Mouse (Mus musculus) forebrain, embryonic 16.5 days (tissue): Measurements from ENCODE around the gene Bcl7a. TPM values are rescaled to one million over a fixed set of nuclear protein-coding genes. Genes with fewer than 3 reads are reported as not detected.
A peak's percentile ranks its signal among the peaks of the same experiment; 100 is the strongest.

Experiments
- ATAC-seq: fragments of 200-750 bp; cut with Nextera tagmentation; 2 replicates; pipeline ENCODE4 v1.8.0; 2017; ENCODE audit warnings: mild to moderate bottlenecking, moderate library complexity
- H3K27ac ChIP-seq: fragments of 300-500 bp; sonication (generic); 2 replicates; pipeline ENCODE4 v1.5.1; 2014; ENCODE audit warnings: low read length, control low read depth
- H3K27me3 ChIP-seq: fragments of 300-500 bp; sonication (generic); replicated peaks from 2 replicates; pipeline ENCODE4 v1.6.1; 2014; ENCODE audit warnings: low read length; ENCODE audit not compliant: control insufficient read depth, insufficient read depth
- H3K36me3 ChIP-seq: fragments of 300-500 bp; sonication (generic); 2 replicates; pipeline ENCODE4 v1.6.1; 2014; ENCODE audit not compliant: control insufficient read depth, insufficient read depth
- H3K4me1 ChIP-seq: fragments of 300-500 bp; sonication (generic); replicated peaks from 2 replicates; pipeline ENCODE4 v1.6.1; 2014; ENCODE audit warnings: low read length; ENCODE audit not compliant: control insufficient read depth, insufficient read depth
- H3K4me2 ChIP-seq: fragments of 300-500 bp; sonication (generic); 2 replicates; pipeline ENCODE4 v1.6.1; 2014; ENCODE audit warnings: mild to moderate bottlenecking, low read length, control low read depth
- H3K4me3 ChIP-seq: fragments of 300-500 bp; sonication (generic); replicated peaks from 2 replicates; pipeline ENCODE4 v1.5.1; 2014; ENCODE audit warnings: mild to moderate bottlenecking, low read length, control low read depth
- H3K9ac ChIP-seq: fragments of 300-500 bp; sonication (generic); replicated peaks from 2 replicates; pipeline ENCODE4 v1.6.1; 2014; ENCODE audit warnings: low read depth, low read length, control low read depth
- H3K9me3 ChIP-seq: fragments of 300-500 bp; sonication (generic); 2 replicates; pipeline ENCODE4 v1.6.1; 2016; ENCODE audit warnings: low read length; ENCODE audit not compliant: control insufficient read depth
- WGBS: fragments of 180-500 bp; shearing (Covaris S2); extraction: QIAGEN DNeasy Blood & Tissue Kit; methylation state at CpG from one replicate; pipeline ENCODE4 v1.1.7; 2014; 5-methylcytosine and 5-hydroxymethylcytosine counted together
- polyA plus RNA-seq: library from polyadenylated mRNA; unstranded; fragments of >200 nt; fragmentation: Nextera tagmentation; extraction: Ambion mirVana; gene quantifications from 2 replicates; pipeline ENCODE4 v1.2.1, GENCODE M21; 2015

Gene Bcl7a
- polyA plus RNA-seq, 1 experiment from 2014 or later = 81.9 TPM

DNA sequence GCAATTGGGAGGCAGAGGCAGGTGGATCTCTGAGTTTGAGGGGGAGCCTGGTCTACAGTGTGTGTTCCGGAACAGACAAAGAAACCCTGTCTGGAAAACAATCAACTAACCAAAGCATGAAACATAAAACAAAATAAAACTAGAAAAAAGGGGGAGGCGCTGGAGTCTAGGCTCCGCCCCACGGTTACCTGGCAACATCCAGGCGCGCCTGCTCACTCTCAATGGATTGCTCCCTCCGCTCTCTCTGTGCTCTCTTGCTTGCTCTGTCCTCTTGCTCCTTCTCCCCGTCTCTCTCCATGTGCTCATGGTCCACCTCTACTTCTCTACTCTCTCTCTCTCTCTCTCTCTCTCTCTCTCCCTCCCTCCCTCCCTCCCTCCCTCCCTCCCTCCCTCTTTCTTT lies 39.1 kb downstream of the Bcl7a start:
- Histone ChIP-seq H3K36me3 (no peaks in the 10 kb centered on the region), H3K27me3 (no peaks in the 10 kb centered on the region), H3K4me2 (no peak overlapping the region), H3K9ac (no peak overlapping the region), H3K9me3 (no peaks in the 10 kb centered on the region), H3K27ac (no peak overlapping the region), H3K4me1 (no peaks in the 10 kb centered on the region), H3K4me3 (no peak overlapping the region)
- ATAC-seq = no peak
- 82% methylated on average over 8 of the region's 8 CpGs for WGBS

DNA sequence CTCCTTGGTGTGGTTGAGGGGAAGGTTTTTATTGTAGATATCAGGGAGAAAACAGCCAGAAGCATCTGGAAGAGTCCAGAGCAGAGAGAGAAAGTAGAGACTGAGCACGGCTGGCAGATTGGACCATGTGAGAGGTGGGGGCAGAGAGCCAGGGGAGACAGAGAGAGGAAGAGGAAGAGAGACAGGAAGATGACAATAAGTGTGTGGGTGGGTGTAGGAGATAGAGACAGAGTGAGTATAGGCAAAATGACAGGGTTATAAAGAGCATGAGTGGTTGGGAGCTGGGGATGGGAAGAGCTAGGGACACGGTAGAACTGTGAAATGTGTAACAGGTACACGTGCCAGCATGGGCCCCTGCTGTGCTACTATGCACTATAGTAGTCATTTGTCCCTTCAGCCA lies 44.8 kb downstream of the Bcl7a start:
- H3K4me1 ChIP-seq = peaks cover 7% of the 10 kb centered on the region
- no peaks in the 10 kb centered on the region for H3K27me3 ChIP-seq
- H3K4me3 ChIP-seq = no peak overlapping the region
- H3K9ac ChIP-seq = no peak overlapping the region
- H3K36me3 ChIP-seq = no peaks in the 10 kb centered on the region
- ATAC-seq = no peak
- H3K9me3 ChIP-seq = no peaks in the 10 kb centered on the region
- no peak overlapping the region for H3K27ac ChIP-seq
- WGBS = 16% methylated on average over 3 of the region's 3 CpGs
- no peak overlapping the region for H3K4me2 ChIP-seq

DNA sequence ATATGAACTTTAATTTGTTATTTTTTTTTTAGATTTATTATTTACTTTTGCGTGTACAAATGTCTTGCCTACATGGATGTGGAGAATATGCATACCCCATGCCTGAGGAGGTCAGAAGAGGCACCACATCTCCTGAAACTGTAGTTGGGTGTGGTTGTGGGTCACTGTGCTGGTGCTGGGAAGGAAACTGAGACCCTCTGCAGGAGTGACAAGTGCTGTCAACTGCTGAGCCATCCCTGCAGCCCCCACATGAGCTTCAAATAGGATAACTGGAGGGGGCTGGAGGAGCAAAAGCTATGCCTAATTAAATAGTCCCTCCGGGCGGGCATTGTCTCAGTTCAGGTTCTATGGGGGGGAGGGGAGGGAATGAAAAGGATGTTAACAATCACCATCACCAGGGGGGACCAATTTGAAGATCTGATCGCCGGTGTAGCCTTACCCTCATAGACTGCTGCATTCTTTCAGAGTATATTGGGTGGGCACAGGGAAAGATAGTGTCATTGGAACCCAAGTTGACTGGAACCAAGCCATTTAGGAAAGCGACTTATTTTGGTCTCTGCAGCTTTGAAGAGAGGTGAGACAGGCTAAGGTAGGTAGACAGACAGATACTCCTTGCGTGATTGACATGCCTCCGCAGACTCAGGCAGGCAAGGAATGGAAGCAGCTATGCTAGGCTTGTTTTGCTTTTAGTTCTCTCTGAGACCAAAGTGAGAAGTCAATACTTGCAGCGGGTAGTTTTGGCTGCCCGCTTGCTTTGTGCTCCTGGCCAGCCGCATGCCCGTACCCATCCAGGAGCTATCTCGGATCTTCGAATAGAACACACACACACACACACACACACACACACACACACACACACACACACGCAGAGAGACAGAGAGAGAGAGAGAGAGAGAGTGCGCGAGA lies 47.2 kb downstream of the Bcl7a start:
- Histone ChIP-seq H3K27me3 (no peaks in the 10 kb centered on the region), H3K4me3 (peak overlapping the region; percentile 46)
- WGBS = under 1% methylated on average over 17 of the region's 17 CpGs

DNA sequence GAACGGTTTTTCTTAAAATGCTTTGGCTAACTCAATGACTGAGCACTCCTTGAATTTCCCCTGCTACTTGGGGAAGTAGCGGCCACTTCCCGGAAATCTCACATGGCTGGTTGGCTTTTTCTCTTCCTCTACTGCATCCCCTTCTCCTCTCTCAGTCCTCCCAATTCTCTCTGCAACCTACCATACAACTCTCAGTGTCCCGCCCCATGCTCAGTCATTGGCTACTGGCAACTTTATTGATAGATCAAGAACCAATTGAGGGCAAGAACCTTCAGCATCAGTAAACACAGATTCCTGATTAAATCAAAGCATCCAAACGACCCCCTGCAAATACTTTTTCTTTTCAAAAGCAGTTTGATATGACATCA lies 47.8 kb downstream of the Bcl7a start:
- peak overlapping the region; percentile 46 for H3K4me3 ChIP-seq
- peak overlapping the region; percentile 54 for H3K9ac ChIP-seq
- H3K27me3 ChIP-seq = no peaks in the 10 kb centered on the region
- no peaks in the 10 kb centered on the region for H3K36me3 ChIP-seq
- peaks cover 22% of the 10 kb centered on the region for H3K4me1 ChIP-seq
- H3K9me3 ChIP-seq = no peaks in the 10 kb centered on the region
- under 1% methylated on average over 5 of the region's 5 CpGs for WGBS
- H3K27ac ChIP-seq = no peak overlapping the region
- ATAC-seq = peak; percentile 64
- H3K4me2 ChIP-seq = peak overlapping the region; percentile 68

More for the DNA sequence above, 47.2 kb downstream of the Bcl7a start:
- Histone ChIP-seq H3K4me1 (peaks cover 16% of the 10 kb centered on the region), H3K9me3 (no peaks in the 10 kb centered on the region), H3K36me3 (no peaks in the 10 kb centered on the region), H3K4me2 (peak overlapping the region; percentile 68), H3K27ac (no peak overlapping the region), H3K9ac (peak overlapping the region; percentile 54)
- no peak for ATAC-seq

DNA sequence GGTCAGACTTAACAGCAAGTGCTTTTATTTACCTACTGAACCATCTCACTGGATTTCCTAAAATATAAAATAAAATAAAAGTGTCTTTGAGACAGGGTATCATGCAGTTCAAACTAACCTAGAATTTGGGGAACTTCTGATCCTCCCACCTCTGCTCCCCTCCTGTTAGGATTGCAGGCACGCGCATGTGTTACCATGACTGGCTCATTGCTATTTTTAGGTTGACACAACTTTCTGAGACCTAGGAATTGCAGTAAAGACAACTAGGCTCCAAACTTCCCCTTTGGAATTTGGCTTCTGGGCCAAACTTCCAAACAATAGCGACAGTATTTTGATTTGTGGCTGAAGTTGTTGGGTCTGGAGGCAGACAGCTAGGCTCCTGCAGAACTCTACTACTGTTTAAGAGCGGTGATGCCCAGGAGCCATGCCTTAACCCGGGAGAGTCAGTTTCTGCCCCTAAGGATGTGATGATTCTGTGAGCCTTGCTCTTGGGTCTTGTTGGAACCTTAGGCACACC lies 50.2 kb downstream of the Bcl7a start:
- peak overlapping the region; percentile 83 for H3K27ac ChIP-seq
- peak overlapping the region; percentile 98 for H3K4me3 ChIP-seq
- peak overlapping the region; percentile 64 for H3K4me2 ChIP-seq
- H3K4me1 ChIP-seq = peaks cover 41% of the 10 kb centered on the region
- H3K9me3 ChIP-seq = no peaks in the 10 kb centered on the region
- ATAC-seq = no peak
- H3K27me3 ChIP-seq = no peaks in the 10 kb centered on the region
- 24% methylated on average over 5 of the region's 5 CpGs for WGBS
- H3K9ac ChIP-seq = peak overlapping the region; percentile 94
- no peaks in the 10 kb centered on the region for H3K36me3 ChIP-seq

DNA sequence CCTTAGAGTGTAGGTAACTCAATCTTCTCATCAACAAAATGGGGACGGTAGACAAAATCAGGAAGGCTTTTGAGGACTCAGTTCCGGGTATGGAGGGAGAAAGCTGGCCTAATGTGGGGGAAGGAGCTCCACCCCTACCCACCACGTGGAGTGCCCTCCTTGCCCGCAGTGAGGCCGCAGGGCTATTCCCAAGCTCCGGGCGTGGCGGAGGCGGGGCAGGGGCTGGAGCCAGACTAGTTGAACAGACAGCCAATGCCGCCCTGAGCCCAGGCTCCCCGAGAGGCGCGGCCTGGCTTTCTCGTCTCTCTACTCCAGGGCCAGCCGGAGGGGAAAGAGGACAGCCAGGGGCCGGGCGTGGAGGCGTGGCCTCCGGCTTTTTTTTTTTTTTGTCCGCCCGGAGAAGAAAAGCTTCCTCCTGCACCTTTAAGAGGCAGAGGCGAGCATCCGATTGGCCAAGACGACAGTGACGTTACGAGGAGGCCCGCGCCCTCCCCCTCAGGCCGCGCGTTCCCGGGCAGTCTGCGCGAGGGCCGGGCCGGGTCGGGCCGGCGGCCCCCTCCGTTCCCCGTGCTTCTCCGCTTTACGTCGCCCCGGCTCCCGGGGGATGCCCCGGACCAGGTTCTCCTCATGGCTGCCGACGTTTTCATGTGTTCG lies 50.8 kb downstream of the Bcl7a start, which contains the start of gene Mlxip:
Gene Mlxip, plus strand, starts transcription at position 496 of the 654 bp plus-strand sequence.
- H3K9ac ChIP-seq = peak within 1 kb of the TSS; percentile 94
- ATAC-seq = peak; percentile 96
- H3K4me3 ChIP-seq = peak within 1 kb of the TSS; percentile 98
- H3K27me3 ChIP-seq = no peaks in the 10 kb centered on the region
- WGBS = under 1% methylated on average over 47 of the region's 50 CpGs
- peaks cover 41% of the 10 kb centered on the region for H3K4me1 ChIP-seq
- H3K9me3 ChIP-seq = no peaks in the 10 kb centered on the region
- H3K4me2 ChIP-seq = peak within 1 kb of the TSS; percentile 64
- H3K27ac ChIP-seq = peak within 1 kb of the TSS; percentile 83
- H3K36me3 ChIP-seq = no peaks in the 10 kb centered on the region

DNA sequence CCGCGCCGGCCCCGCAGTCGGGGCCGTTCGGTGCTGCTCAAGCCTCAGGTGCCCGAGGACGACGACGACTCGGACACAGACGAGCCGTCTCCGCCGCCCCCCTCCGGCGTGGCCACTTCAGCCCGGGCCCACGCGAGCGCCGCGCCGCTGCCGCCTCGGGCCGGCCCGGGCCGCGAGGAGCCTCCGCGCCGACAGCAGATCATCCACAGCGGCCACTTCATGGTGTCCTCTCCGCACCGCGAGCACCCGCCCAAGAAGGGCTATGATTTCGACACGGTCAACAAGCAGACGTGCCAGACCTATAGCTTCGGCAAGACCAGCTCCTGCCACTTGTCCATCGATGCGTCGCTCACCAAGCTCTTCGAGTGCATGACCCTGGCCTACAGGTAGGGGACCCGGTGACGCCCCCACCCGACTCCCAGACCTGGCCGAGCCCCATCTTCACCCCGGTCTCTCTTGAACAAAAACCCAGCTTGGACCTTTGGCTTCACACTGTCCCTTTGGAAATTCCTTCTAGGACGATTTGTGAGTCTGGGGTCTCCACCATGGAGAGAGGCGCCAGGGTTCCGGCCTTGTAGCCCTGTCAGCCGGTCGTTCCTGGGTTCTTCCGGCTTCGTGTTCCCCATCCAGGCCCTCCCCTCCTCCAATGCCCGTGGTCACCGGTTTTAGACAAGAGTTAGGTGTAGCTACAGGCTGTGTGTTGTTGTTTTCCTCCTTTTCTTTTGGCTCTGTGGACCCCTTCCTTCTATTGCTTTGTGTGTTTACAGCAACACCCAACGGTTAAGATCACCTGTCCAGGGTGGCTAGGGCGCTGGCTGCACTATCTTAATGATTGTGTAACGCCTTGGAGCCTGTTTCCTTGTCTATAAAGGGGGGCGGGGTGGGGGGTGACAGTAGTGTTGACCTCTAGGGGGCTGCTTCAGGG lies 51.6 kb downstream of the Bcl7a start:
- H3K9ac ChIP-seq = peak overlapping the region; percentile 94
- H3K4me2 ChIP-seq = peak overlapping the region; percentile 64
- no peaks in the 10 kb centered on the region for H3K36me3 ChIP-seq
- no peaks in the 10 kb centered on the region for H3K9me3 ChIP-seq
- WGBS = under 1% methylated on average over 65 of the region's 65 CpGs
- peak overlapping the region; percentile 98 for H3K4me3 ChIP-seq
- no peaks in the 10 kb centered on the region for H3K27me3 ChIP-seq
- H3K4me1 ChIP-seq = peaks cover 43% of the 10 kb centered on the region
- peak overlapping the region; percentile 72 for H3K27ac ChIP-seq
- peak; percentile 32 for ATAC-seq

DNA sequence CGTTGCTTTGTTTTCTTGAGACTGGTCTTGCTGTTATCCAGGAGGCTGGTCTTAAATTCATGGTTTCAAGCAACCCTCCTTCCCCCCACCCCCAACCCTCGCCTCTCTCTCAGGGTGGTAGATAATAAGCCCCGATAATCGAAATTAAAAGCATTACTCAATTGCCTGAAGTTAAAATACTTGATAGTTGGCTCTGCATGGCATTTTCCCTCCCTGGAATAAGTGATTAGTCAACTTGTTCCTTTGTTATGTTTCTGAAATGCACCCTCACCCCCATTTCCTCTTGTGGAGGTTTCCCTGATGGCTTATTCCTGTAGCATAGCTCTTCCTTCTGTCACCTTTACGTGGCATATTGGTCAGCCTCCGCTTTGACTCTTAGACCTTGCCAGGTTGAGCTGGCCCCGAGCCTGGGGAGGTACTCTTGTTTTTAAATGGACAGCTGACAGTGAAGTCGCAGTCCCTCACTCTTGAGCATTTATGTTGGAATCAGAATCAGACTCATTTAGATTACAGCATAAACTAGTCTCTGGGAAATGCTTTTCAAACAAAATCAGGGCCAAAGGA lies 53.3 kb downstream of the Bcl7a start:
- no peak overlapping the region for H3K27ac ChIP-seq
- 54% methylated on average over 8 of the region's 8 CpGs for WGBS
- H3K4me3 ChIP-seq = peak overlapping the region; percentile 98
- no peaks in the 10 kb centered on the region for H3K36me3 ChIP-seq
- H3K4me1 ChIP-seq = peaks cover 37% of the 10 kb centered on the region
- no peak for ATAC-seq
- peak overlapping the region; percentile 64 for H3K4me2 ChIP-seq
- H3K27me3 ChIP-seq = no peaks in the 10 kb centered on the region
- H3K9ac ChIP-seq = peak overlapping the region; percentile 44
- no peaks in the 10 kb centered on the region for H3K9me3 ChIP-seq
